Mouse (Mus musculus) E14TG2a.4 (cell line): Measurements from ENCODE around the gene Ulk2.

ENCODE experiments used
- CTCF ChIP-seq: conservative IDR thresholded peaks from 2 replicates; pipeline ENCODE4 v1.5.1; 2014; ENCODE audit warnings: low read length
- NANOG ChIP-seq: IDR thresholded peaks from 2 replicates; pipeline ENCODE4 v1.6.1; 2014; ENCODE audit warnings: borderline replicate concordance, low read length, mixed read lengths

- TF ChIP-seq CTCF (no peak), NANOG (no peak)
Measured at GRCm38 (mm10) chr11:61855539-61855938, 666 bp upstream of the Ulk2 start.
